Comparison of ENCODE assay signal across 8 mouse cellular contexts in the genomic region with DNA sequence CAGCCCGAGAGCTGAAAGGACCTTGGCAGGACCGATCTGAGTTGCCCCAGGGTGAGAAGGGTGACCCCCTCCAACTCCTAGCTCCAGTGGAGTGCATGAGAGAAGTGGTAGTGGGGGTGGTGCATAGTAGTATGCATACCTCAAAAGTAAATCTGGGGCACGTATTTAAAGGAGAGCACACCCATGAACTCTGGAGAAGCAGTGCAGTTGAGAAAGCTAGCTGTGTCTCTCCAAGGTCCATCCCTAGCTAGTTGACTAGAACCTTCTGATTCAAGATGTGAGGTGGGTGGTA. TPM values are rescaled to one million over a fixed set of nuclear protein-coding genes. Genes with fewer than 3 reads are reported as not detected.
DNase-seq lines count a peak whose midpoint lies in the region; ATAC-seq and TF ChIP-seq lines count a peak whose summit lies in the region.

No protein-coding gene starts in this region.

- 1% methylated on average over 3 of the region's 3 CpGs for WGBS in lung, embryonic 16.5 days
- WGBS in forebrain, embryonic 10.5 days = 3% methylated on average over 3 of the region's 3 CpGs
- WGBS in limb, embryonic 12.5 days = 1% methylated on average over 3 of the region's 3 CpGs
- 11% methylated on average over 3 of the region's 3 CpGs for WGBS in olfactory bulb, adult 2 months

- no peak for DNase-seq in lung, postnatal 14 days
- DNase-seq in forebrain, embryonic 10.5 days (ENCODE audit: extremely low spot score, low spot score) = no peak
- DNase-seq in adrenal gland, postnatal 36 days = no peak
- DNase-seq in frontal cortex, postnatal 10 days (ENCODE audit: low spot score in 2 of 2) = no peak

- peak overlapping the region; percentile 85 for H3K9ac ChIP-seq in lung, embryonic 16.5 days (ENCODE audit: low read length)
- peak overlapping the region; percentile 72 for H3K9ac ChIP-seq in limb, embryonic 12.5 days (replicated peaks)

- TF ChIP-seq CTCF in olfactory bulb, adult 2 months (IDR thresholded peaks at IDR 0.05; ENCODE audit: insufficient read depth, low read depth, low read length) = no peak

- H3K4me2 ChIP-seq in lung, embryonic 16.5 days (ENCODE audit: low read depth, low read length) = peak overlapping the region; percentile 89
- peak overlapping the region; percentile 92 for H3K4me2 ChIP-seq in limb, embryonic 12.5 days

- H3K36me3 ChIP-seq in lung, embryonic 16.5 days (ENCODE audit: control insufficient read depth, insufficient read depth, low read length) = no peaks in the 10 kb centered on the region
- H3K36me3 ChIP-seq in forebrain, embryonic 10.5 days (replicated peaks) = no peaks in the 10 kb centered on the region
- H3K36me3 ChIP-seq in limb, embryonic 12.5 days = no peaks in the 10 kb centered on the region

- H3K4me3 ChIP-seq in lung, embryonic 16.5 days (ENCODE audit: low read length) = peak overlapping the region; percentile 57
- peak overlapping the region; percentile 65 for H3K4me3 ChIP-seq in forebrain, embryonic 10.5 days
- H3K4me3 ChIP-seq in limb, embryonic 12.5 days (replicated peaks) = peak overlapping the region; percentile 62
- H3K4me3 ChIP-seq in olfactory bulb, adult 2 months (ENCODE audit: insufficient read depth, low read depth, low read length) = peak overlapping the region; percentile 43

- TF ChIP-seq POLR2A in olfactory bulb, adult 2 months (IDR thresholded peaks at IDR 0.05; ENCODE audit: insufficient read depth, low read depth, low read length) = no peak

- peak overlapping the region; percentile 41 for H3K27ac ChIP-seq in lung, embryonic 16.5 days (ENCODE audit: low read length)
- peak overlapping the region; percentile 86 for H3K27ac ChIP-seq in forebrain, embryonic 10.5 days
- H3K27ac ChIP-seq in limb, embryonic 12.5 days = peak overlapping the region; percentile 87
- no peak overlapping the region for H3K27ac ChIP-seq in olfactory bulb, adult 2 months (ENCODE audit: insufficient read depth, low read depth, low read length)

- no peaks in the 10 kb centered on the region for H3K27me3 ChIP-seq in lung, embryonic 16.5 days (ENCODE audit: control insufficient read depth, insufficient read depth, low read depth, low read length)
- H3K27me3 ChIP-seq in forebrain, embryonic 10.5 days (ENCODE audit: poor library complexity, severe bottlenecking) = peaks cover 36% of the 10 kb centered on the region
- H3K27me3 ChIP-seq in limb, embryonic 12.5 days = no peaks in the 10 kb centered on the region

- ATAC-seq in lung, embryonic 16.5 days (ENCODE audit: low read depth) = peak; percentile 62
- no peak for ATAC-seq in limb, embryonic 12.5 days (ENCODE audit: insufficient number of reproducible peaks, insufficient read depth, low FRiP score, low TSS enrichment, low read depth)
- ATAC-seq in erythroid progenitor cell, adult 5-6 weeks (replicated peaks; ENCODE audit: low FRiP score, poor library complexity, severe bottlenecking) = no peak

- H3K9me3 ChIP-seq in lung, embryonic 16.5 days (ENCODE audit: control insufficient read depth, low read length) = no peaks in the 10 kb centered on the region
- no peaks in the 10 kb centered on the region for H3K9me3 ChIP-seq in forebrain, embryonic 10.5 days
- no peaks in the 10 kb centered on the region for H3K9me3 ChIP-seq in limb, embryonic 12.5 days

- H3K4me1 ChIP-seq in lung, embryonic 16.5 days (replicated peaks; ENCODE audit: control insufficient read depth, insufficient read depth, low read length) = peaks cover 42% of the 10 kb centered on the region
- H3K4me1 ChIP-seq in forebrain, embryonic 10.5 days = peaks cover 76% of the 10 kb centered on the region
- H3K4me1 ChIP-seq in limb, embryonic 12.5 days (replicated peaks) = peaks cover 68% of the 10 kb centered on the region
- H3K4me1 ChIP-seq in olfactory bulb, adult 2 months (ENCODE audit: control insufficient read depth, insufficient read depth, low read length) = peaks cover 9% of the 10 kb centered on the region

RNA-seq across cellular contexts. Expression of gene Rab3il1, which starts 17.0 kb away (rescaled TPM):
- polyA plus RNA-seq in lung, embryonic 16.5 days (2015; fragmentation: Nextera tagmentation; extraction: Ambion mirVana) = 30.3 and 33.0 TPM in 2 replicates
- 39.3 and 39.8 TPM in 2 replicates for polyA plus RNA-seq in forebrain, embryonic 10.5 days (2016; fragmentation: Nextera tagmentation; extraction: Ambion mirVana)
- 32.0 and 35.8 TPM in 2 replicates for polyA plus RNA-seq in limb, embryonic 12.5 days (2016; fragmentation: Nextera tagmentation; extraction: Ambion mirVana)
- polyA plus RNA-seq in olfactory bulb, adult 2 months (2012; ENCODE audit: insufficient read depth, insufficient read length, low replicate concordance, missing spikeins) = not detected in 2 replicates
- total RNA-seq in erythroid progenitor cell, adult 5-6 weeks (2015; ENCODE audit: low replicate concordance) = 252 and 262 TPM in 2 replicates
- 345 and 413 TPM in 2 replicates for total RNA-seq in erythroid progenitor cell, adult 5-6 weeks (2017; ENCODE audit: low replicate concordance)
- 1 to 10 TPM; 5.6 to 6.6 TPM for total RNA-seq in adrenal gland, postnatal 36 days (2021)

RNA-seq across cellular contexts. Expression of gene Best1, which starts 17.0 kb away (rescaled TPM):
- 1.1 and 1.4 TPM in 2 replicates for polyA plus RNA-seq in lung, embryonic 16.5 days (2015; fragmentation: Nextera tagmentation; extraction: Ambion mirVana)
- 2.1 and 2.3 TPM in 2 replicates for polyA plus RNA-seq in forebrain, embryonic 10.5 days (2016; fragmentation: Nextera tagmentation; extraction: Ambion mirVana)
- 2.2 and 2.3 TPM in 2 replicates for polyA plus RNA-seq in limb, embryonic 12.5 days (2016; fragmentation: Nextera tagmentation; extraction: Ambion mirVana)
- polyA plus RNA-seq in olfactory bulb, adult 2 months (2012; ENCODE audit: insufficient read depth, insufficient read length, low replicate concordance, missing spikeins) = not detected in 2 replicates
- not detected in 2 replicates for total RNA-seq in erythroid progenitor cell, adult 5-6 weeks (2015; ENCODE audit: low replicate concordance)
- total RNA-seq in erythroid progenitor cell, adult 5-6 weeks (2017; ENCODE audit: low replicate concordance) = not detected in 2 replicates
- total RNA-seq in adrenal gland, postnatal 36 days (2021) = under 1 TPM; 0.16 to 0.36 TPM

RNA-seq across cellular contexts. Expression of gene Fads3, which starts 22.9 kb away (rescaled TPM):
- polyA plus RNA-seq in lung, embryonic 16.5 days (2015; fragmentation: Nextera tagmentation; extraction: Ambion mirVana) = 72.0 and 76.0 TPM in 2 replicates
- 4.6 and 5.5 TPM in 2 replicates for polyA plus RNA-seq in forebrain, embryonic 10.5 days (2016; fragmentation: Nextera tagmentation; extraction: Ambion mirVana)
- polyA plus RNA-seq in limb, embryonic 12.5 days (2016; fragmentation: Nextera tagmentation; extraction: Ambion mirVana) = 5.8 and 5.9 TPM in 2 replicates
- polyA plus RNA-seq in olfactory bulb, adult 2 months (2012; ENCODE audit: insufficient read depth, insufficient read length, low replicate concordance, missing spikeins) = not detected in 2 replicates
- 15.5 and 16.3 TPM in 2 replicates for total RNA-seq in erythroid progenitor cell, adult 5-6 weeks (2015; ENCODE audit: low replicate concordance)
- total RNA-seq in erythroid progenitor cell, adult 5-6 weeks (2017; ENCODE audit: low replicate concordance) = 9.4 and 12.6 TPM in 2 replicates
- total RNA-seq in adrenal gland, postnatal 36 days (2021) = 10 to 100 TPM in 1 of 2 experiments, 1 to 10 TPM in 1; 9.4 to 23.4 TPM

RNA-seq across cellular contexts. Expression of gene Fth1, which starts 38.1 kb away (rescaled TPM):
- polyA plus RNA-seq in lung, embryonic 16.5 days (2015; fragmentation: Nextera tagmentation; extraction: Ambion mirVana) = 1,957 and 1,991 TPM in 2 replicates
- 1,226 and 1,339 TPM in 2 replicates for polyA plus RNA-seq in forebrain, embryonic 10.5 days (2016; fragmentation: Nextera tagmentation; extraction: Ambion mirVana)
- 1,334 and 1,385 TPM in 2 replicates for polyA plus RNA-seq in limb, embryonic 12.5 days (2016; fragmentation: Nextera tagmentation; extraction: Ambion mirVana)
- polyA plus RNA-seq in olfactory bulb, adult 2 months (2012; ENCODE audit: insufficient read depth, insufficient read length, low replicate concordance, missing spikeins) = 1,416 TPM in 1 of 2 replicates, not detected in the other
- total RNA-seq in erythroid progenitor cell, adult 5-6 weeks (2015; ENCODE audit: low replicate concordance) = 2,541 and 2,855 TPM in 2 replicates
- total RNA-seq in erythroid progenitor cell, adult 5-6 weeks (2017; ENCODE audit: low replicate concordance) = 1,910 and 2,502 TPM in 2 replicates
- 1,000 to 10,000 TPM; 2,852 to 3,273 TPM for total RNA-seq in adrenal gland, postnatal 36 days (2021)

Comparison
In these comparisons a context has a peak if more than half of its experiments do, and no peak if none do; other contexts are left out.
1. RNA of gene Rab3il1, which starts 17.0 kb away (polyA plus RNA-seq): 39.3 to 39.8 TPM in forebrain, embryonic 10.5 days, 32.0 to 35.8 TPM in limb, embryonic 12.5 days and 30.3 to 33.0 TPM in lung, embryonic 16.5 days; not detected in olfactory bulb, adult 2 months; every median in the first group is over 10 times any median in the second.
2. RNA of gene Fads3, which starts 22.9 kb away (polyA plus RNA-seq): 72.0 to 76.0 TPM in lung, embryonic 16.5 days; 5.8 to 5.9 TPM in limb, embryonic 12.5 days, 4.6 to 5.5 TPM in forebrain, embryonic 10.5 days and not detected in olfactory bulb, adult 2 months; every median in the first group is over 10 times any median in the second.
3. Peak in every context shown above with its lines, with median percentiles within 50 percentile points of each other: H3K4me3 ChIP-seq.